Mouse (Mus musculus) hindbrain, embryonic 14.5 days (tissue): Measurements from ENCODE around the gene Nr4a2. TPM values are rescaled to one million over a fixed set of nuclear protein-coding genes. Genes with fewer than 3 reads are reported as not detected.

Experiments
- ATAC-seq: fragments of 200-750 bp; cut with Nextera tagmentation; 2 replicates; pipeline ENCODE4 v1.8.0; 2017; ENCODE audit warnings: moderate number of reproducible peaks, mild to moderate bottlenecking, moderate TSS enrichment, moderate library complexity; ENCODE audit not compliant: low FRiP score
- DNase-seq: peaks from one replicate; pipeline ENCODE4 v3.0.0-alpha.2; 2015; ENCODE audit warnings: low spot score
- H3K27ac ChIP-seq: fragments of 300-500 bp; sonication (generic); 2 replicates; pipeline ENCODE4 v1.5.1; 2014; ENCODE audit warnings: mild to moderate bottlenecking, moderate library complexity
- H3K27me3 ChIP-seq: fragments of 300-500 bp; sonication (generic); 2 replicates; pipeline ENCODE4 v1.6.1; 2014; ENCODE audit warnings: mild to moderate bottlenecking, low read length, mixed read lengths; ENCODE audit not compliant: control insufficient read depth, insufficient read depth
- H3K36me3 ChIP-seq: fragments of 300-500 bp; sonication (generic); replicated peaks from 2 replicates; pipeline ENCODE4 v1.6.1; 2014; ENCODE audit not compliant: control insufficient read depth, insufficient read depth
- H3K4me1 ChIP-seq: fragments of 300-500 bp; sonication (generic); replicated peaks from 2 replicates; pipeline ENCODE4 v1.6.1; 2014; ENCODE audit warnings: antibody characterized with exemption, low read length, mixed read lengths; ENCODE audit not compliant: control insufficient read depth, insufficient read depth
- H3K4me2 ChIP-seq: fragments of 300-500 bp; sonication (generic); replicated peaks from 2 replicates; pipeline ENCODE4 v1.6.1; 2014; ENCODE audit warnings: mild to moderate bottlenecking, moderate library complexity
- H3K4me3 ChIP-seq: fragments of 300-500 bp; sonication (generic); replicated peaks from 2 replicates; pipeline ENCODE4 v1.5.1; 2014; ENCODE audit warnings: mild to moderate bottlenecking, low read length
- H3K9ac ChIP-seq: fragments of 300-500 bp; sonication (generic); 2 replicates; pipeline ENCODE4 v1.6.1; 2014
- H3K9me3 ChIP-seq: fragments of 300-500 bp; sonication (generic); 2 replicates; pipeline ENCODE4 v1.6.1; 2016; ENCODE audit warnings: low read length; ENCODE audit not compliant: control insufficient read depth
- WGBS: fragments of 180-500 bp; shearing (Covaris S2); extraction: QIAGEN DNeasy Blood & Tissue Kit; methylation state at CpG from one replicate; pipeline ENCODE4 v1.1.7; 2014; 5-methylcytosine and 5-hydroxymethylcytosine counted together
- polyA plus RNA-seq: library from polyadenylated mRNA; unstranded; fragments of >200 nt; fragmentation: Nextera tagmentation; extraction: Ambion mirVana; gene quantifications from 2 replicates; pipeline ENCODE4 v1.2.1, GENCODE M21; 2014

The Nr4a2 gene
- polyA plus RNA-seq, 1 experiment from 2014 or later: 21.0 TPM

DNA sequence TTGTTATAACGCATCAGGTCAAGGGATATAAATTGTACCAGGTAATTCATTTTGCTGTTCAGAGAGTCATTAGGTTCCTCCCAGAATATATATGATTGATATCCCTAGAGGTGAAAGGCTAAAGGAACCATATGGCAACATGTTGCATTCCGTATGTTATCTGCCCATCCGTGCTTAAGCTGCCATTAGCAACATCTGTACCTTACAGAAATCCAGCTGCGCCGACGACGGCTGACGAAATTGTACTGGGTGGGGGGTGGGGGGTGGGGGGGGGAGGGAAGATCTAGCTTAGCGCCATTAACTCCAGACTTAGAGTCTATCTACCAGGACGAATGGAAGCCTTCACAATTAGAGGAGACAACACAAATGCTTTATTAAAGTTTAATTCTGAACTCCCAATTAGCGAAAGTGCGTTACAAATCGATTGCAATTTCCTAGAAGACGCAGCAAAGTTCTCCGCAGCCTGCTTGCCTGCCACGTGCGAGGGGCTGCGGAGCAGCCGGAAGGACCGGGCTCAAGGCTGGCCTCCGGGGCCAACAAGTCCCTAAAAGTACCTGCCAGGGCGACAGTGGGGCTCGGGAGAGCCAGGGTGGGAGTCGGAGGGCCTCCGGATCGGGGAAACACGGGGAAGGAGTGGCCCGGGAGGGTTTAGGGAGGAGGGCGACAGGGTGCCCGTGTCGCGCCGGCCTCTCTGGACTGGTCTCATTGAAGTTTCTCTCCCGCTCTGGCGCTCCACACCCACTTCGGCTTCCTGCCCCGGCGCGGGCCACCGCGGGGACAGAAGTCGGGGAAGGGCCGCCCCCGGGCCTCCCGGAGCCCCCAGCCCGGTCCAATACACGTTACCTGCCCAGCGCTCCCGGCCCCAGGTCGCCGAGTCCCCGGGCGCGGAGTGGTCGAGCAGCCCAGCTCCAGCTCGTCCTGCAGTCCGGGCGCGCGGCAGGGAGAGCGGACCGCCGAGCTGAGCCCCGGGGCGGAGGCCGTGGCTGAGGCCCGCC, 520 bp downstream of the Nr4a2 start:
- Histone ChIP-seq H3K9me3 (no peaks in the 10 kb centered on the region), H3K4me1 (0 out of 2 replicates have a peak, but pooled peaks cover 5% of the 10 kb centered on the region), H3K27ac (peak overlapping the region; percentile 32; the same call in 1 of the 2 replicates), H3K4me3 (peak overlapping the region; percentile 84), H3K4me2 (peak overlapping the region; percentile 98), H3K9ac (peak overlapping the region; percentile 74), H3K27me3 (peaks cover 28% of the 10 kb centered on the region), H3K36me3 (no peaks in the 10 kb centered on the region)
- DNase-seq (no peak), ATAC-seq (peak; percentile 85)
- WGBS: under 1% methylated on average over 61 of the region's 67 CpGs

DNA sequence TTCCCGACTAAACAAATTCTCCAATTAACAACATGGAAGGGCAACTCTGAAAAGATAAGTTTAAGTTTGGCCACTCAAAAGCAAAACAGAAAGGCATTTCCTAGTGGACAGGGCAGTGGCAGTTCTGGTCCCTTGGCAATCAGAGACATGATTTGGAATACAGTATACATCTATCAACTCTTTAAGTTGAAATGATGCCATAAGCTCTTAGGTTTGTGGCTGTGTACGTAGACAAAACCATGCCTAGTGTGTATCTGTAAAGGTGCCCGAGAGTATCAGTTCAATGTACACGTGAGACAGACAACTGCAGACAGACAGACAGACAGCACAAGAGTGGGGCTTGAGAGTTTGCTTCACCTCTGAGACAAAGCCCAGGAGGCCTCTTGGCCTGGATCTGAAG, 2.7 kb downstream of the Nr4a2 start:
- ATAC-seq (no peak), DNase-seq (no peak)
- Histone ChIP-seq H3K27me3 (peaks cover 23% of the 10 kb centered on the region), H3K9me3 (no peaks in the 10 kb centered on the region), H3K36me3 (no peaks in the 10 kb centered on the region), H3K27ac (no peak overlapping the region), H3K4me3 (no peak overlapping the region), H3K9ac (no peak overlapping the region), H3K4me2 (no peak overlapping the region), H3K4me1 (peaks cover 7% of the 10 kb centered on the region; the same call in 1 of the 2 replicates)
- 87% methylated on average over 4 of the region's 4 CpGs for WGBS

DNA sequence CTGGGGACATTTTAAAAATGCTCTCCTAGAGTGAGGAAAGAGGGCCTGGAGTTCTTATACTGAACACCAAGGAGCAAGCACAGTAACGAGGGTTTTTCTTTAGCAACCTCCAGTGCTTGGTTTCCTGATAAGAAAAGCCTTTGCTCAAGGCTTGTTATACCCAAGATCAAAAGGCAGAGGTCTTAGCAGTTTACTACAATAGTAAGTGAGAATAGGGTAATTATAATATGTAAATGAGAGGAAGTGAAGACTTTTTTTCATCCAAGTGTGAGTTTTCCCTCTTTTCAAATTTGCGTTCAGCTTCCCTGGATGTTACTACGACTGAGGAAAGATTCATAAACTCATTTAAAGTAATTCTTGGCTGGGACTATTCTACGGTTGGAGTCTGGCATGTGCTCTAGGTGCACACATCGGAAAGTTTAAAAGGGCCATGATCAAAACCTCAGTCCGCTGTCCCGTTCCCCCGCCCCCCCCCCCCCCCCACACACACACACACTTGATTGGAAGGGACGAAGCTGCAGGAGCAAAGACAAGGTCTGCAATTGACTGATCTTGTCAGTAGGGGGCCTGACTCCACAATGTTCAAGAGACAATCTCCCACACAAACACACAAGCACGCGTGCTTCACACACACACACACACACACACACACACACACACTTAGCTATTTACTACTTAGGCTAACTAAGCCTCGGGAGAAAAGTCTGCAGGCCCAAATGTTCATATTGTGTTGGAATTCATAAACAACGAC, 6.4 kb downstream of the Nr4a2 start:
- no peak for ATAC-seq
- H3K9me3 ChIP-seq: no peaks in the 10 kb centered on the region
- peaks cover 42% of the 10 kb centered on the region for H3K27me3 ChIP-seq
- DNase-seq: peak; percentile 62
- peak overlapping the region; percentile 96 for H3K4me2 ChIP-seq
- H3K27ac ChIP-seq: no peak overlapping the region
- H3K4me1 ChIP-seq: peaks cover 13% of the 10 kb centered on the region
- no peaks in the 10 kb centered on the region for H3K36me3 ChIP-seq
- H3K9ac ChIP-seq: 0 out of 2 replicates have a peak overlapping the region, but pooled peaks have one; percentile 55
- H3K4me3 ChIP-seq: peak overlapping the region; percentile 62
- 5% methylated on average over 13 of the region's 13 CpGs for WGBS

DNA sequence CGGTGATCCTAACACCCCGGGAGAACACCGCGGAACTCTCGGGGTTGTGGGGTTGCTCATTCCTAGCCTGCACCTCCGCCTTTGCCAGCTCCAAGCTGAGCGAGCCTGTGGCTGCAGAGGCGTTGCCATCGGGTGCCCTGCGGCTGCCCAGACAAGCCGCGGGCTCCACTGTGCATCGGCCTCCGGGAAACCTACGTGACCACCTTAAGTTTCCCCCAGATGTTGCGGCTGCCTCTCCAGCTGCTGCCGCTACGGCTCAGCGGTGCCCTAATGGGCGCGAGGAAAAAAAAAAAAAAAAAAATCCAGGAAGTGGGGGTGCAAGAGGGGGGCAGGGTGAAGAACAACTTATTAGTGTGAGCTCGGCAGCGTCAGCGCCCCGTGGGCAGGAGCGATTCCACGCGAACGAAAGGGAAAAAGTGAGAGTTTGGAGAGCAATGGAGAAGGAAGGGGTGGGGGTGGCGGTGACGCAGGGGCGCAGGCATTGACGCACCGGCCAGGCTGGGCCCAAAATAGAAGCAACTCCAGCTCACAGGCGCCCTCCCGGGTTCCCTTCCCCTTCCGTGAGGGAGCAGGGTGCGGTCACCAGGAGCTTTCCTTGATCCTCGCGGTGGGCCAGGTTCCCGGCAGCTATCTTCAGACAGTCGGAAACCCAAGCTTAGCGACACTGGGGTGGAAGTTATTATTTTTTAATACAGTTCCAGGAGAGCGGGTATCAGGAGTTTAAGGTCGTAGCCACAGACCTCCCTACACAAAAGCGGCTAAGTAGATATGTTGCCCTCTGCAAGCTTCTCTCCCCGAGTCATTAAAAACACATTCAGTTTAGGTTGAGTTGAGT, 7.2 kb downstream of the Nr4a2 start:
- Histone ChIP-seq H3K4me3 (peak overlapping the region; percentile 62), H3K27me3 (peaks cover 49% of the 10 kb centered on the region), H3K9ac (peak overlapping the region; percentile 55), H3K4me1 (peaks cover 16% of the 10 kb centered on the region), H3K36me3 (no peaks in the 10 kb centered on the region), H3K27ac (peak overlapping the region; percentile 43; the same call in 1 of the 2 replicates), H3K4me2 (peak overlapping the region; percentile 96), H3K9me3 (no peaks in the 10 kb centered on the region)
- 0% methylated on average over 46 of the region's 47 CpGs for WGBS
- DNase-seq: no peak
- ATAC-seq: peak; percentile 35

DNA sequence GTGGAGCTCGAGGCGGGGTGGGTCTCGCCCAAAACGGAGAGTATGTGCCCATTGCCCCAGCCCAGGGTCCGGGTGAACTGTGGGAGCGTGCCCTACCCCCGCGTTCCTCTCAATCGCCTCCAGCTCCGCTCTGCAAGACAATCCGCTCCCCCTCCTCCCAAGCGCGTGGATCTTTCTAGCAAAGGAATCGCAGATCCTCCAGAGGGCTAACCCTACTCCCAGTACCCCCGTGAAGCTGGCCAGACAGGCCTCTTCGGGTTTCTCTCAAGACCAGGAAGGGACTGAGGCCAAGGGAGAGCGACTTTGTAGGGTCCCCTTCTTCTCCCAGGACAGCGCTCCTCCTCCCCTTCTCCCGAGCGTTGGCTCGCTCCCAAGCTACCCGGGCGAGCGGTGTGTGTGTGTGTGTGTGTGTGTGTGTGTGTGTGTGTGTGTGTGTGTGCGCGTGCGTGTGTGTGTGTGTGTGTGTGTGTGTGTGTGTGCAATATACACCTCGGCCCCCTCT, 7.9 kb downstream of the Nr4a2 start:
- Histone ChIP-seq H3K4me3 (peak overlapping the region; percentile 62), H3K9me3 (no peaks in the 10 kb centered on the region), H3K36me3 (no peaks in the 10 kb centered on the region), H3K27ac (0 out of 2 replicates have a peak overlapping the region, but pooled peaks have one; percentile 47), H3K4me2 (peak overlapping the region; percentile 96), H3K27me3 (peaks cover 50% of the 10 kb centered on the region), H3K9ac (peak overlapping the region; percentile 55), H3K4me1 (peaks cover 18% of the 10 kb centered on the region)
- 1% methylated on average over 25 of the region's 28 CpGs for WGBS
- DNase-seq (no peak), ATAC-seq (peak; percentile 14; the same call in 1 of the 2 replicates)

DNA sequence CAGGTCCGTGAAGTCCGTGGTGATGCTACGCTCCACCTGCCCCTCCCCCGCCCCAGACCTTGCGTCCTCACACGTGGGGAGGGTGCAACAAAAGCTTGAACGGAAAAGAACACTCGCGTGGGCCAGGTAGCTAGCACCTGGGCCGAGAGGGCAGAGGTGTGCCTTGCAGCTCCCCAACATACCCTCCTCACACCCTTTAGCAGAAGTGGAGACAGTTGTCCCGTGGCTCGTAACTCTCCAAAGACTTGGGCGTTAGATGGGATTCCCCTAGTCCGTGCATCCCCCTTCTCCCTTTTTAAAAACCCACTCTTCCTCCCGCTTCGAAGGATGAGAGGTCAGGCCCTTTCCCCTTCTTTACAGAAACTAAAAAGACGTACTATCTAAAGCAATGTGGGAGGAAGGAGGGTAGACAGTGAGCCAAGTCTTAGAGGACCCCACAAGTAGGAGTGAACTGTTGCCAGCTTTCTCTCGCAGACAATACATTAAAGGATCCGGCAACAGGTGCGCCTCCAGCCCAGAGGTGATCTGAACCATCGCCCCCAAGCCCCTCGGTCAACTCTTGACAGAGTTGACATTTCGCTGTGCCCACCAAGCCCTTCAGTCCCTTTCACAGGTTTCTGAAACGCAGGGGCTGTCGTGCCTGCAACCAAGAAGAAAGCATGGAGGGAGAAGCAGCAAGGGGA, 8.5 kb downstream of the Nr4a2 start:
- H3K4me1 ChIP-seq: peaks cover 18% of the 10 kb centered on the region
- H3K27ac ChIP-seq: 0 out of 2 replicates have a peak overlapping the region, but pooled peaks have one; percentile 47
- no peaks in the 10 kb centered on the region for H3K36me3 ChIP-seq
- WGBS: under 1% methylated on average over 25 of the region's 25 CpGs
- ATAC-seq (peak; percentile 15; the same call in 1 of the 2 replicates), DNase-seq (no peak)
- H3K4me2 ChIP-seq: peak overlapping the region; percentile 96
- H3K4me3 ChIP-seq: peak overlapping the region; percentile 62
- peaks cover 49% of the 10 kb centered on the region for H3K27me3 ChIP-seq
- H3K9me3 ChIP-seq: no peaks in the 10 kb centered on the region
- H3K9ac ChIP-seq: peak overlapping the region; percentile 55

DNA sequence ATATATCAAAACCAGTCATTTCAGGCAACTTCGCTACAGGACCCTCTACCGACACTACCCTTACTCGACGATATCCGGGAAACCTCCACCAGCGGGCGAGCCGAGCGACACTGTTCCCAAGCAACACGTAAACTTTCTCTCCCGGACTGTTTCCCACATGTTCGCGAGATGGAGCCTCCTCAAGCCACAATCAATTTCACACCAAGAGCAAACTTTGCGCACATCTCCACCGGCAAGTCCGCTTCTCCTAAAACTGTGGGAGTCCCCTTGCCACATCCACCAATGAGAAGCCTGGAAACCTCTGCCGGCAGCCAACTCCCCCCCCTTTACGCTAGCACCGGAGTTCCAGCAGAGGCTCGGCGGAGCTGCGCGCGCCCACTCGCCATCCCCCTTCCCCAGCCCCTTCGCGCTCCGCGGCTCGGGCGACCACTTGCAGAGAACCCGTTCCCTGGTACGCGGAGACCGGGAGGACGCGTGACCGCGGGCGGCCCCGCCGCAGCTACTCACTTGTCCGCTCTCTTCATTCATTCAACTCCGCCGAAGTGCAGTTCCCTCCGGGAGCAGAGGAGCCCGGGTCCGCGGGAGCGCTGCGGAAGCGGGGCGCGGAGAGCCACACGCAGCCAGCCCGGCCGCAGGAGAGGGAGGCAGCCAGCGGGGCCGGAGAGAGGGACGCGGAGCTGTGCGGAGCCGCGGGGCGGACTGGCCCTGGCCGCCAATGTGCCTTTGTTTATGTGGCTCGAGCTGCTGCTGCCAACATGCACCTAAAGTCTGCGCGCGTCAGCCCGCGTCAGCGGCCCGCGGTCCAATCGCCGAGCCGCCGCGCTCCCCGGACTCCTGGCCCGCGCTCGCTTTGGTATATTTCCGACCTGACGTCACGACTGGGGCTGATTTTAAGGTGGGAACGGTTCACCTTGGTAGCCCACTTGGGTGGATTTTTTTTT, 9.3 kb downstream of the Nr4a2 start:
- peak; percentile 77 for DNase-seq
- peak overlapping the region; percentile 62 for H3K4me3 ChIP-seq
- no peaks in the 10 kb centered on the region for H3K36me3 ChIP-seq
- H3K9ac ChIP-seq: peak overlapping the region; percentile 51
- WGBS: under 1% methylated on average over 86 of the region's 88 CpGs
- peak; percentile 83 for ATAC-seq
- peaks cover 58% of the 10 kb centered on the region for H3K27me3 ChIP-seq
- peak overlapping the region; percentile 29; the same call in 1 of the 2 replicates for H3K27ac ChIP-seq
- H3K4me1 ChIP-seq: peaks cover 18% of the 10 kb centered on the region
- H3K9me3 ChIP-seq: no peaks in the 10 kb centered on the region
- H3K4me2 ChIP-seq: peak overlapping the region; percentile 96
